Mouse (Mus musculus) liver, embryonic 11.5 days (tissue): ENCODE results near the gene Sugt1. TPM values are rescaled to one million over a fixed set of nuclear protein-coding genes. Genes with fewer than 3 reads are reported as not detected.

Experiments used
- ATAC-seq: fragments of 200-750 bp; cut with Nextera tagmentation; replicated peaks from 2 replicates; pipeline ENCODE4 v1.8.0; 2017; ENCODE audit warnings: moderate number of reproducible peaks, mild to moderate bottlenecking, moderate TSS enrichment, moderate library complexity; ENCODE audit not compliant: low FRiP score
- DNase-seq: peaks from one replicate; pipeline ENCODE4 v3.0.0-alpha.2; 2017; ENCODE audit warnings: low spot score
- H3K27ac ChIP-seq: fragments of 300-500 bp; sonication (generic); 2 replicates; pipeline ENCODE4 v1.5.1; 2014; ENCODE audit warnings: mild to moderate bottlenecking, low read depth, low read length, control low read depth
- H3K27me3 ChIP-seq: fragments of 300-500 bp; sonication (generic); replicated peaks from 2 replicates; pipeline ENCODE4 v1.6.1; 2014; ENCODE audit warnings: low read length, mixed read lengths; ENCODE audit not compliant: control insufficient read depth, insufficient read depth
- H3K36me3 ChIP-seq: fragments of 300-500 bp; sonication (generic); 2 replicates; pipeline ENCODE4 v1.6.1; 2014; ENCODE audit warnings: mild to moderate bottlenecking, low read length, moderate library complexity, mixed read lengths; ENCODE audit not compliant: control insufficient read depth, insufficient read depth
- H3K4me1 ChIP-seq: fragments of 300-500 bp; sonication (generic); replicated peaks from 2 replicates; pipeline ENCODE4 v1.6.1; 2014; ENCODE audit warnings: low read length, mixed read lengths; ENCODE audit not compliant: control insufficient read depth, insufficient read depth
- H3K4me2 ChIP-seq: fragments of 300-500 bp; sonication (generic); 2 replicates; pipeline ENCODE4 v1.6.1; 2014; ENCODE audit warnings: mild to moderate bottlenecking, control low read depth, moderate library complexity
- H3K4me3 ChIP-seq: fragments of 300-500 bp; sonication (generic); 2 replicates; pipeline ENCODE4 v1.5.1; 2014; ENCODE audit warnings: low read depth, low read length, control low read depth
- H3K9ac ChIP-seq: fragments of 300-500 bp; sonication (generic); 2 replicates; pipeline ENCODE4 v1.6.1; 2014; ENCODE audit warnings: low read depth, low read length, control low read depth
- H3K9me3 ChIP-seq: fragments of 300-500 bp; sonication (generic); 2 replicates; pipeline ENCODE4 v1.6.1; 2016; ENCODE audit warnings: low read length, inconsistent platforms, mixed read lengths; ENCODE audit not compliant: control insufficient read depth
- WGBS: fragments of 180-500 bp; shearing (Covaris S2); extraction: QIAGEN DNeasy Blood & Tissue Kit; methylation state at CpG from one replicate; pipeline ENCODE4 v1.1.7; 2014; 5-methylcytosine and 5-hydroxymethylcytosine counted together
- polyA plus RNA-seq: library from polyadenylated mRNA; unstranded; fragments of >200 nt; fragmentation: Nextera tagmentation; extraction: Ambion mirVana; gene quantifications from 2 replicates; pipeline ENCODE4 v1.2.1, GENCODE M21; 2014

Sugt1 gene
- polyA plus RNA-seq, 1 experiment from 2014 or later = 95.5 TPM

- Histone ChIP-seq H3K9me3 (no peaks in the 10 kb centered on the region), H3K4me1 (peaks cover 3% of the 10 kb centered on the region), H3K4me2 (no peak overlapping the region), H3K9ac (no peak overlapping the region), H3K27me3 (no peaks in the 10 kb centered on the region), H3K4me3 (no peak overlapping the region), H3K27ac (no peak overlapping the region), H3K36me3 (peaks cover 18% of the 10 kb centered on the region; the same call in 1 of the 2 replicates)
- DNase-seq (no peak), ATAC-seq (no peak)
- WGBS = 90% methylated on average over 7 of the region's 7 CpGs
Measured at GRCm38 (mm10) chr14:79619802-79620201, 32.3 kb downstream of the Sugt1 start.

GRCm38 (mm10) chr14:79621143-79621542 is 33.7 kb downstream of the Sugt1 start:
- ATAC-seq (no peak; the same call in 1 of the 2 replicates), DNase-seq (no peak)
- H3K9me3 ChIP-seq = no peaks in the 10 kb centered on the region
- H3K36me3 ChIP-seq = peaks cover 20% of the 10 kb centered on the region; the same call in 1 of the 2 replicates
- H3K9ac ChIP-seq = no peak overlapping the region
- H3K4me1 ChIP-seq = peaks cover 3% of the 10 kb centered on the region
- H3K27me3 ChIP-seq = no peaks in the 10 kb centered on the region
- H3K4me3 ChIP-seq = no peak overlapping the region
- H3K27ac ChIP-seq = no peak overlapping the region
- H3K4me2 ChIP-seq = no peak overlapping the region
- WGBS = 41% methylated on average over 3 of the region's 3 CpGs

- no peak for DNase-seq
- H3K4me3 ChIP-seq = no peak overlapping the region
- 90% methylated on average over 6 of the region's 6 CpGs for WGBS
- no peaks in the 10 kb centered on the region for H3K27me3 ChIP-seq
- H3K27ac ChIP-seq = no peak overlapping the region
- no peaks in the 10 kb centered on the region for H3K9me3 ChIP-seq
- peaks cover 7% of the 10 kb centered on the region; the same call in 1 of the 2 replicates for H3K36me3 ChIP-seq
- ATAC-seq = no peak
- no peaks in the 10 kb centered on the region for H3K4me1 ChIP-seq
- no peak overlapping the region for H3K9ac ChIP-seq
- no peak overlapping the region for H3K4me2 ChIP-seq
Measured at GRCm38 (mm10) chr14:79632330-79632729, 44.8 kb downstream of the Sugt1 start.

- no peaks in the 10 kb centered on the region for H3K27me3 ChIP-seq
Measured at GRCm38 (mm10) chr14:79633196-79633595, 45.7 kb downstream of the Sugt1 start.

GRCm38 (mm10) chr14:79636814-79637213 is 49.3 kb downstream of the Sugt1 start:
- Histone ChIP-seq H3K27ac (no peak overlapping the region), H3K9me3 (no peaks in the 10 kb centered on the region), H3K4me2 (no peak overlapping the region), H3K4me3 (no peak overlapping the region), H3K9ac (no peak overlapping the region), H3K4me1 (no peaks in the 10 kb centered on the region), H3K36me3 (no peaks in the 10 kb centered on the region), H3K27me3 (no peaks in the 10 kb centered on the region)
- DNase-seq (no peak), ATAC-seq (no peak)
- WGBS = 73% methylated on average over 4 of the region's 4 CpGs

More at GRCm38 (mm10) chr14:79633196-79633595, 45.7 kb downstream of the Sugt1 start:
- no peak for DNase-seq
- no peak overlapping the region for H3K4me2 ChIP-seq
- peaks cover 7% of the 10 kb centered on the region; the same call in 1 of the 2 replicates for H3K36me3 ChIP-seq
- no peaks in the 10 kb centered on the region for H3K4me1 ChIP-seq
- ATAC-seq = no peak
- H3K9ac ChIP-seq = no peak overlapping the region
- H3K27ac ChIP-seq = no peak overlapping the region
- no peaks in the 10 kb centered on the region for H3K9me3 ChIP-seq
- H3K4me3 ChIP-seq = no peak overlapping the region
- 81% methylated on average over 2 of the region's 2 CpGs for WGBS

GRCm38 (mm10) chr14:79642063-79642462 is 54.6 kb downstream of the Sugt1 start:
- Histone ChIP-seq H3K4me1 (no peaks in the 10 kb centered on the region; the same call in 1 of the 2 replicates), H3K36me3 (no peaks in the 10 kb centered on the region), H3K9ac (no peak overlapping the region), H3K9me3 (no peaks in the 10 kb centered on the region), H3K4me2 (no peak overlapping the region), H3K27me3 (no peaks in the 10 kb centered on the region), H3K27ac (no peak overlapping the region), H3K4me3 (no peak overlapping the region)
- no peak for ATAC-seq
- DNase-seq = no peak
- 77% methylated on average over 9 of the region's 9 CpGs for WGBS

GRCm38 (mm10) chr14:79645378-79645777 is 57.9 kb downstream of the Sugt1 start:
- Histone ChIP-seq H3K4me2 (peak overlapping the region; percentile 22; the same call in 1 of the 2 replicates), H3K4me3 (no peak overlapping the region)

GRCm38 (mm10) chr14:79649680-79650079 is 62.2 kb downstream of the Sugt1 start:
- H3K4me2 ChIP-seq = no peak overlapping the region
- H3K9ac ChIP-seq = no peak overlapping the region
- ATAC-seq = no peak
- H3K27ac ChIP-seq = no peak overlapping the region
- no peaks in the 10 kb centered on the region; the same call in 1 of the 2 replicates for H3K4me1 ChIP-seq
- H3K9me3 ChIP-seq = no peaks in the 10 kb centered on the region
- no peak overlapping the region for H3K4me3 ChIP-seq
- H3K36me3 ChIP-seq = no peaks in the 10 kb centered on the region
- DNase-seq = no peak
- WGBS = 72% methylated on average over 3 of the region's 3 CpGs
- H3K27me3 ChIP-seq = no peaks in the 10 kb centered on the region

More at GRCm38 (mm10) chr14:79645378-79645777, 57.9 kb downstream of the Sugt1 start:
- H3K4me1 ChIP-seq = no peaks in the 10 kb centered on the region; the same call in 1 of the 2 replicates
- H3K9ac ChIP-seq = no peak overlapping the region
- H3K36me3 ChIP-seq = no peaks in the 10 kb centered on the region
- ATAC-seq = no peak
- WGBS = 16% methylated on average over 11 of the region's 11 CpGs
- no peak for DNase-seq
- H3K27me3 ChIP-seq = no peaks in the 10 kb centered on the region
- H3K9me3 ChIP-seq = no peaks in the 10 kb centered on the region
- no peak overlapping the region for H3K27ac ChIP-seq

- no peak overlapping the region for H3K9ac ChIP-seq
Measured at GRCm38 (mm10) chr14:79652654-79653053, 65.2 kb downstream of the Sugt1 start.

More at GRCm38 (mm10) chr14:79652654-79653053, 65.2 kb downstream of the Sugt1 start:
- no peaks in the 10 kb centered on the region for H3K27me3 ChIP-seq
- no peak overlapping the region for H3K27ac ChIP-seq
- no peaks in the 10 kb centered on the region for H3K4me1 ChIP-seq
- ATAC-seq = no peak
- H3K9me3 ChIP-seq = no peaks in the 10 kb centered on the region
- 58% methylated on average over 4 of the region's 4 CpGs for WGBS
- no peak overlapping the region for H3K4me2 ChIP-seq
- DNase-seq = no peak
- no peak overlapping the region for H3K4me3 ChIP-seq
- no peaks in the 10 kb centered on the region for H3K36me3 ChIP-seq
